Mouse (Mus musculus): ENCODE measurements around the gene Agpat1.

GRCm38 (mm10) chr17:34662468-34662867 lies 58.4 kb downstream of the Agpat1 start:
- TF ChIP-seq CTCF (IDR thresholded peaks at IDR 0.05; ENCODE audit: extremely low read depth, insufficient read length, insufficient replicate concordance, low read depth, low read length) (no peak), POLR2A (IDR thresholded peaks at IDR 0.05; ENCODE audit: low read depth, low read length) (no peak)
